Mouse (Mus musculus): ENCODE data around the gene Lrfn2. TPM values are rescaled to one million over a fixed set of nuclear protein-coding genes. Genes with fewer than 3 reads are reported as not detected.
A peak's percentile ranks its signal among the peaks of the same experiment; 100 is the strongest.

Gene Lrfn2
- total RNA-seq, 2 experiments from 2014 or later, result 47.2 to 47.4 TPM

- DNase-seq, result peak; percentile 24
- intact Hi-C loops (cut with DNase I), result no loop called here
Measured at GRCm38 (mm10) chr17:48960161-48960698, 28.1 kb downstream of the Lrfn2 start.

- intact Hi-C loops (cut with DNase I), result no loop called here
Measured at GRCm38 (mm10) chr17:48962646-48963045, 30.5 kb downstream of the Lrfn2 start.

GRCm38 (mm10) chr17:48963740-48964139 lies 31.6 kb downstream of the Lrfn2 start:
- no peak for DNase-seq
- intact Hi-C loops (cut with DNase I), result no loop called here

More at GRCm38 (mm10) chr17:48962646-48963045, 30.5 kb downstream of the Lrfn2 start:
- no peak for DNase-seq

- no peak for DNase-seq
Measured at GRCm38 (mm10) chr17:48968304-48968703, 36.1 kb downstream of the Lrfn2 start.

GRCm38 (mm10) chr17:48971296-48971695 lies 39.1 kb downstream of the Lrfn2 start:
- DNase-seq, result no peak
- intact Hi-C loops (cut with DNase I), result no loop called here

More at GRCm38 (mm10) chr17:48968304-48968703, 36.1 kb downstream of the Lrfn2 start:
- intact Hi-C loops (cut with DNase I), result no loop called here

DNA sequence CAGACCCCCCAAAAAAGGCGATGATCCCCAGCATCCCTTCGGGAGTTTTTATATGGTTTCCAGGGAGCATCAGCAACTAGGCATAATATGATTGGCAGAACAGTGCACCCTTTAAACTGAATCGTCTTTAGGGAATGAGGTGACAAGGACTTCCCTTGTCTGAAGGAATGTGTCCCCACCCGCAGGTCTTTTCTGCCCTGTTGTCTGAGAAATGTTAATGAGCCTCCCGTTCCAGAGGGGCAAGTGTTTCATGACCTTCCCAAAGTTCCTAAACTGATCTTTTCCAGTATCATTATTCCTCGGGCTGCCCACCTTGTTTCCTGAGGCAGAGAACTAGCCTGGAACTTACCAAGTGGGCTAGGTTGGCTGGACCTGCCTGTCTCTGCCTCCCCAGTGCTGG lies 40.7 kb downstream of the Lrfn2 start:
- intact Hi-C loops (cut with DNase I), result no loop called here
- no peak for DNase-seq

DNA sequence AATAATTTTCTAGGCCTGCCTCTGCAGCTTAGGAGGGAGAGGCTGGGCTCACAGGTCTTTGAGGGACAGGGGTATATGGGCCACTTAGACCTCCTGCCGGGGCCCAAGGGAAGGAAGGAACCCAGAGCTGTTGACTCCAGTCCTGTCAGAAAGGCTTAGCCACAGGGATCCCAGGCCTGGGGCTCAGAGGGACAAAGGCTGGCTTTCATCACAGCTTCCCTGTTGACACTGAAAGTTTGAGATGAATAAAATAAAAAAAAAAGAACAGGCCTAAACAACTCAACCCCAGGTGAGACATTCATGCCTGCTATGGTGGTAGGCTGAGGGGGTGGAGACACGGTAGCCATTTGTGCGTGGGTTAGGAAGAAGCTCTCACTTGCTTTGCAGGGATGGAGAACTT lies 41.2 kb downstream of the Lrfn2 start:
- DNase-seq, result no peak
- intact Hi-C loops (cut with DNase I), result no loop called here

- peak; percentile 25 for DNase-seq
Measured at GRCm38 (mm10) chr17:48975055-48975454, 42.9 kb downstream of the Lrfn2 start.

DNA sequence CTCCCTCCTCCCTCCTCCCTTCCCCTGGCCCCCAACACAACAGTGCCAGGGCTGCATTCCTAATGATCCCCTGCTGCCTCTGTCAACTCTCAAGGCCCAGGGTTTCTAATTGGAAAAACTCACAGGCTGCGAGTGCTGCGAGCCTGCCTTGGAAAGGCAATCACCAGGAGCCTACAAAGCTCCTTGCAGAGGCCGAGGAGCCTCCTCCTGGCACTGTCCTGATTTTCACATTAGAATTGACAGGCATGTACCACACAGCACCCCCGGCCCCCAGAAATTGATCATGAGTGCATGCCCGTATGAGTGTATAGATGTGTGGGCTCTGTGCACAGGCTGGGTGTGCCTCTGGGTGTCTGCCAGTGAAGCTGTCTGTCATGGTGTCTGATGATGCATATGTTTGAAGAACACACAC lies 44.4 kb downstream of the Lrfn2 start:
- intact Hi-C loops (cut with DNase I), result no loop called here

More at GRCm38 (mm10) chr17:48975055-48975454, 42.9 kb downstream of the Lrfn2 start:
- intact Hi-C loops (cut with DNase I), result no loop called here

GRCm38 (mm10) chr17:48995256-48995993 lies 63.2 kb downstream of the Lrfn2 start:
- intact Hi-C loops (cut with DNase I), result no loop called here
- peak; percentile 80 for DNase-seq

More for the DNA sequence above, 44.4 kb downstream of the Lrfn2 start:
- peak; percentile 38 for DNase-seq

- no peak for DNase-seq
Measured at GRCm38 (mm10) chr17:48999463-49000227, 67.5 kb downstream of the Lrfn2 start.

DNA sequence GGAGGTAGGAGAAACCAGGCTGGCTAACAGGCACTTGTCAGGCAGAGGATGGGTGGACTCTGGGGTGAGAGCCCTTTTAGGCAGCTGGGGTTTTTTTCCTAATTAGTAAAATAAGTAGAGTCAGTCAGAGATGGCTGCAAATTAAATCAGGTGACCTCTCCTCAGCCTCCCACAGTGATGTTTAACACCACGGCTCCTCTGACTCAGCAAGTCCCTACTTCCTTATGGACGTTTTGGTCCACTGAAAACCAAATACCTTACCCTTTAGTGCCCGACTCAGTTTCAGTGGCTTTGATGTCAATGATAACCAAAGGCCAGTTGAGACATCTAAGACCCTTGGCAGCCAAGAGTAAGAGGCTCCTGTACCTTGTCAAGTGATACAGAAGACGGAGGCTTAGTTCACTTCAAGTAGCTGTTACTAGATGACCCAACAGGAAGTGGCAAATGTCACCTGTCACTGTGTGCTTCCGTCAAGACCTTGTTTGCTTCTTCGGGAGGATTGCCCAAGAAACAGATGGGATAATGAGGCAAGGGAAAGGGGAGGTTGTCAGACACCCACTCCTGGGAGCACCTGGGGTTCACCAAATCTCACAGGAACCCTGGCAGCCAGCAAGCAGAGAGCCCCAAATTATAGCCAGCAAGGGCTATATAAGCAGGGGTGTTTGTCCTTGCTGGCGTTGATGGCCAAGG lies 77.3 kb downstream of the Lrfn2 start:
- intact Hi-C loops (cut with DNase I), result no loop called here

More at GRCm38 (mm10) chr17:48999463-49000227, 67.5 kb downstream of the Lrfn2 start:
- intact Hi-C loops (cut with DNase I), result no loop called here

DNA sequence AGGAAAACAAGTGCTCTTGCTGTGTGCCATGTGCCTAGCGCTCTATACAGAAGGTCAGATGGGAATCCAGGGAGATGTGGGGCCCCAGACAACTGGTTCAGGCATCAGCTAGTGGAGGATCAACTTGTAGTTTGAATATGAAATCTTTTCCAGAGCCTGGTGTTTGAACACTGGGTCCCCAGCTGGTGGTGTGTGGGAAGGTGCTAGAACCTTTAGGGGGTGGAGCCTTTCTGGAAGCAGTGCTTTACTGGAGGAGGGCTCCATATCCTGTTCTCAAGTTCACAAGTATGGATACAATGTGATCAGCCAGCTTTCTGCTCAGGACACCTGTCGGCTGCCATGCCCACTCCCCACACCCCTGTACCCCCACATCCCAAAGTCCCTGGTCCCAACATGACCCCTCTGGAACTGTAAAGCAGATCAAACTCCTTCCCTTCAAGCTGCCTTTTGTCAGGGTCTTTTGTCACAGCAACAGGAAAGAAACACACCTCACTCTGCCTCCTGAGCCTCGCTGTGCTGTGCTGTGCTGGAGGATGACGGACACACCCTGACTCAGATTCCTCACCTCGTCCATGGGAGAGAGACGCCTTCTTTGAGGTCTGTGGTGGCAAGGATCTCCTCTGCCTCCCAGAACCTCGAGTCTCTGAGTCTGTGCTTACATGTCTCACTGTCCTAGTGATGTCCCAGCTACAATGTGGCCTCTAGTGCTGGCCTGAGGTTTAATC lies 81.9 kb downstream of the Lrfn2 start:
- no peak for DNase-seq
- intact Hi-C loops (cut with DNase I), result no loop called here

More for the DNA sequence above, 77.3 kb downstream of the Lrfn2 start:
- DNase-seq, result no peak

DNA sequence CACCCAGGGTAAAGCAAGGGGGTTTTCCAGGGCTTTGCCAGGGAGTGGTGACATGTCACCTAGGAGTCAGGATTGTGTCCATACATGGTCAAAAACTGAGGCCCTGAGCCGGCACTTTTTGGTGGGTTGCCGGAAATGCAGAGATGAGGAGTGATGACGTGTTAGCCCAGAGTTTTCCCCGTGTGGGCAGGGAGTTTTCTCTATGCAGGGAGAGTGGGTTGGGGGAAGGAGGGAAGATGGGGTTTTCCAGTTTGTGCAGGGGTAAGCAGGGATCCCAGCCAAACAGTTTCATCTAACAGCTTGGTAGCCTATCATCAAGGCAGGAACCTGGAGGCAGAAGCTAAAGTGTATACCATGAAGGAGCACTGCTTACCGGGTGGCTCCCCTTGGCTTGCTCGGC lies 83.2 kb downstream of the Lrfn2 start:
- intact Hi-C loops (cut with DNase I), result no loop called here
- DNase-seq, result no peak

- intact Hi-C loops (cut with DNase I), result no loop called here
- no peak for DNase-seq
Measured at GRCm38 (mm10) chr17:49016229-49016628, 84.0 kb downstream of the Lrfn2 start.

GRCm38 (mm10) chr17:49017438-49018415 lies 85.5 kb downstream of the Lrfn2 start:
- no peak for DNase-seq
- intact Hi-C loops (cut with DNase I), result no loop called here

GRCm38 (mm10) chr17:49018774-49019488 lies 86.8 kb downstream of the Lrfn2 start:
- intact Hi-C loops (cut with DNase I), result no loop called here
- DNase-seq, result no peak

GRCm38 (mm10) chr17:49029556-49030268 lies 97.5 kb downstream of the Lrfn2 start:
- DNase-seq, result peak; percentile 52
- intact Hi-C loops (cut with DNase I), result no loop called here

Measured in left cerebral cortex, postnatal 4 days (tissue).